In the genomic region with DNA sequence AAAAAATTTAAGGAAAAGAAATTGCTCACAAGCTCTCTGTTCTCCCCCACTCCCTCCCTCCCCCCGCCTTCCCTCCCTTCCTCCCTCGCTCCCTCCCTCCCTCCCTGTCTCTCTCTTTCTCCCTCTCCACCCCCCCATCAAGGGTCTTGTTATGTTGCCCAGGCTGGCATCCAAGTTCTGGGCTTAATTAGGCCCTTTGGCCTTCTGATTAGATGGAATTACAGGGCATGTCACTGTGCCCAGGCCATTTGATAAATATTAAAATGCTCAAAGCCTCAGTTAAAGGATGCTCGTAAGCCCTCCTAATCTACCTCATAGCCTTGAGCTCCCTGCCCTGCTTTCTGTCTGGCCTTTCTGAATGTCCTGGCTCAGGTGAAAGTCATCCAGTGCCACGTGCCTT, we compare ENCODE assay signal across 40 mouse cellular contexts. TPM values are rescaled to one million over a fixed set of nuclear protein-coding genes. Genes with fewer than 3 reads are reported as not detected.
"Had no signal": no experiment of that assay in that cellular context is flagged by ENCODE, and none has a peak within 500 bp of the region (broad histone marks: within the 10 kb centered on the region; RNA-seq: fewer than 3 reads in every experiment).

No protein-coding gene starts in this region.

- ATAC-seq: hindbrain, embryonic 16.5 days; hindbrain, postnatal 0 days; inflammation-experienced regulatory T-cells, adult 6 months; intestine, embryonic 15.5 days; intestine, embryonic 16.5 days; intestine, postnatal 0 days had no signal

- H3K9ac ChIP-seq: heart, embryonic 12.5 days; heart, embryonic 13.5 days; heart, embryonic 15.5 days; hindbrain, embryonic 12.5 days; hindbrain, embryonic 13.5 days; hindbrain, embryonic 14.5 days; hindbrain, embryonic 15.5 days; intestine, embryonic 15.5 days; kidney, embryonic 15.5 days had no signal

- DNase-seq: heart, postnatal 10 days; heart, postnatal 14 days; heart, postnatal 36 days; heart, postnatal 4 days; kidney, adult 11 months; kidney, adult 18-20 months; kidney, adult 2 months; kidney, adult 8-10 months; kidney, adult 9 months; kidney, postnatal 10 days; kidney, postnatal 14 days; kidney, postnatal 25 days; kidney, postnatal 36 days; kidney, postnatal 4 days; layer of hippocampus, adult 9-11 months; layer of hippocampus, postnatal 36 days had no signal

- H3K4me1 ChIP-seq: heart, embryonic 10.5 days; hindbrain, embryonic 10.5 days; hindbrain, embryonic 12.5 days; hindbrain, embryonic 13.5 days; intestine, embryonic 15.5 days; kidney, embryonic 15.5 days had no signal

- H3K27me3 ChIP-seq: heart, embryonic 12.5 days; heart, embryonic 13.5 days; heart, embryonic 15.5 days; hindbrain, embryonic 12.5 days; hindbrain, embryonic 13.5 days; hindbrain, embryonic 15.5 days; intestine, embryonic 15.5 days; kidney, embryonic 15.5 days had no signal

- H3K4me2 ChIP-seq: heart, embryonic 11.5 days; heart, embryonic 12.5 days; heart, embryonic 13.5 days; heart, embryonic 15.5 days; hindbrain, embryonic 12.5 days; hindbrain, embryonic 13.5 days; hindbrain, embryonic 14.5 days; hindbrain, embryonic 15.5 days; intestine, embryonic 15.5 days; kidney, embryonic 15.5 days had no signal

- H3K9me3 ChIP-seq: heart, embryonic 10.5 days; heart, embryonic 12.5 days; heart, embryonic 13.5 days; heart, embryonic 15.5 days; hindbrain, embryonic 10.5 days; hindbrain, embryonic 12.5 days; hindbrain, embryonic 13.5 days; hindbrain, embryonic 15.5 days; intestine, embryonic 15.5 days; kidney, embryonic 15.5 days had no signal

- H3K27ac ChIP-seq: heart, embryonic 10.5 days; heart, embryonic 13.5 days; heart, embryonic 15.5 days; hindbrain, embryonic 10.5 days; hindbrain, embryonic 12.5 days; hindbrain, embryonic 13.5 days; hindbrain, embryonic 14.5 days; hindbrain, embryonic 15.5 days; hindbrain, postnatal 0 days; intestine, embryonic 15.5 days; kidney, embryonic 15.5 days; kidney, postnatal 0 days; layer of hippocampus, adult 2 months had no signal

- H3K4me3 ChIP-seq: heart, embryonic 10.5 days; heart, embryonic 12.5 days; heart, embryonic 13.5 days; heart, embryonic 15.5 days; hindbrain, embryonic 10.5 days; hindbrain, embryonic 12.5 days; hindbrain, embryonic 13.5 days; hindbrain, embryonic 15.5 days; intestine, embryonic 15.5 days; kidney, embryonic 15.5 days; layer of hippocampus, adult 2 months had no signal

RNA-seq across cellular contexts. Expression of a gene that starts 53.9 kb away (rescaled TPM):
- total RNA-seq: heart, postnatal 10 days; heart, postnatal 25 days; heart, postnatal 36 days; heart, postnatal 4 days; hematopoietic stem cell, adult 5-6 weeks had no signal
- polyA plus RNA-seq: heart, embryonic 10.5 days; heart, embryonic 11.5 days; heart, embryonic 12.5 days; heart, embryonic 13.5 days; heart, embryonic 16.5 days; heart, postnatal 0 days; inflammation-experienced regulatory T-cells, adult 6 months; kidney, embryonic 14.5 days; kidney, postnatal 0 days had no signal
